Mouse (Mus musculus) embryo, embryonic 11.5 days (tissue): Measurements from ENCODE around the gene Alk.

Experiments used
- DNase-seq: peaks from one replicate; pipeline ENCODE4 v3.0.0-alpha.2; 2012; ENCODE audit warnings: low read depth, low spot score

The Alk gene

GRCm38 (mm10) chr17:71980518-71981145 is 623.8 kb downstream of the Alk start:
- no peak for DNase-seq

DNA sequence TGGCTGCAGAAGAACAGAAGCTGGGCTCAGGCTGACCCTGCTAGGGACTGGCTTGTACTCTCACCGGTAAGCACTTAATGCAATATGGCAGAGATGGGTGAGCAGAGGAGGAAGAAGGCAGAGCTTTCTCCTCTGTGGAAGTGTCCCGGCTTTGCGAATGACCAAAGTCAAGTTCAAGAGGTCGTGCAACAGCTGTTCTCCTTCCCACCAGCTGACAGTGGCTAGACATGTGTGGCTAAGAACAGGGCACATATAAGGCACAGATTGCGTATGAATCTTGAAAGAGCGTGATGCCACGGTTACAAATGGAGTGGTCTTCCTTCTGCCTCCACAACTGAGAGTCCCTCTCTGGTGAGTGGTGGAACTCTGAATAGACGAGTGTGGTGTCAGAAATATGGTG is 625.3 kb downstream of the Alk start:
- no peak for DNase-seq

- DNase-seq, result no peak
Measured at GRCm38 (mm10) chr17:71976661-71977060, 627.8 kb downstream of the Alk start.

DNA sequence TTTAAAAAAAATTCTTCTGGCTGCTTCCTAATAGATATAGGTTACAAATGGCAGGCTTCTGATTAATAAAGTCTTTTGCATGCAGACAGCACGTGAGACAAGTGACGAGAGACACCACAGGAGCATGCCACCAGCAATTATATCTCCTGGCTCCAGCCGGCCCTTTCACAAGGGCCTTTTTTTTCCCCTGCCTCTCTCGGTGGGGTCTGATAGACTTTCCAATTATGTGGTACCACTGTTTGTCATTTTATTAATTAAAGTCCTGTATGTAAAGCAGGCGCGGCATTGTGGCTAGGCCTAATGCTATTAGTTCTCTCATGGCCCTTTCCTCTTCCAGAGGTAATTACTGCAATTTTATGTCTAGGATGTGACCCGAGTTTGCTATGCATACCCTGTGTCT is 630.7 kb downstream of the Alk start:
- DNase-seq, result no peak

GRCm38 (mm10) chr17:71967356-71967755 is 637.1 kb downstream of the Alk start:
- no peak for DNase-seq

GRCm38 (mm10) chr17:71965733-71966606 is 638.5 kb downstream of the Alk start:
- DNase-seq, result no peak

- no peak for DNase-seq
Measured at GRCm38 (mm10) chr17:71964610-71965009, 639.8 kb downstream of the Alk start.

DNA sequence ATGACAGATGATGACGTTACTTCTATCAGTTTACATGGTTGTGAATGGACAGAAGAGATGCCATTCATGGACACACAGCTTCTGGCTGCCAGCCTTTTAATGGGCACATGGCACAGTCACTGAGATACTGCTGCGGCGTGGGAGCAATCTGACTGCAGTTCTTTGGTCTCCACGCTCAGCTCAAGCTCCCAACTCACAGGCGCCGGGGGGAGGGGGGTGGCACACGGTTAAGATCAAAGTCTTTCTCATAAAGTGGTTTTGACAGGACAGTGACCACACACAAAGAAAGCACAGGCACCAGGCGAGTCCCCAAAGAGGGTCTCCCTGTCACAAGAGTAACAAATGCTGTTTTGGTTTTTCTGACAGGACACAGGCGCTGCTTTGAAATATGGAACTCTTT is 641.7 kb downstream of the Alk start:
- no peak for DNase-seq

GRCm38 (mm10) chr17:71955011-71955410 is 649.4 kb downstream of the Alk start:
- DNase-seq, result no peak

- no peak for DNase-seq
Measured at GRCm38 (mm10) chr17:71954217-71954844, 650.1 kb downstream of the Alk start.

- no peak for DNase-seq
Measured at GRCm38 (mm10) chr17:71950968-71951367, 653.5 kb downstream of the Alk start.

- no peak for DNase-seq
Measured at GRCm38 (mm10) chr17:71948687-71949086, 655.7 kb downstream of the Alk start.

GRCm38 (mm10) chr17:71947452-71947851 is 657.0 kb downstream of the Alk start:
- DNase-seq, result no peak

- DNase-seq, result no peak
Measured at GRCm38 (mm10) chr17:71944020-71944419, 660.4 kb downstream of the Alk start.

- no peak for DNase-seq
Measured at GRCm38 (mm10) chr17:71942052-71942451, 662.4 kb downstream of the Alk start.

DNA sequence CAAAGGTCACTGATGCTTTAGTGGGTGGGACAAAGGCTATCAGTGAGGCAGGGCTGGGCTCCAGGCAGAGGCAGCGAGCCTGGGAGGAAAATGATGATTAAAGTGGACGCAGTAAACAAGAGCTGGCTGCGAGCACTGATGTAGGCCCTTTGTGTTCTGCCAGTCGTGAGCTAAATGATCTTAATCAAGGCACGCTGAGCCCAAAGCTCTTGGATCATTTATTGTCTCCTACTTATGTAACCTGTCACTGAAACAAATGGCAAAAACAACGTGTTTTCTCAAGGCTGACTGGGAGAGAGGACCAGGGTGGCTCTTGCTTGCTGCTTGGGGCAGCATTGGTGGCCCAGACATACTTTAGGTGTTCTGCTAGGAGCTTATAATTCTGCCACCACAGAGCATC is 663.0 kb downstream of the Alk start:
- DNase-seq, result no peak

DNA sequence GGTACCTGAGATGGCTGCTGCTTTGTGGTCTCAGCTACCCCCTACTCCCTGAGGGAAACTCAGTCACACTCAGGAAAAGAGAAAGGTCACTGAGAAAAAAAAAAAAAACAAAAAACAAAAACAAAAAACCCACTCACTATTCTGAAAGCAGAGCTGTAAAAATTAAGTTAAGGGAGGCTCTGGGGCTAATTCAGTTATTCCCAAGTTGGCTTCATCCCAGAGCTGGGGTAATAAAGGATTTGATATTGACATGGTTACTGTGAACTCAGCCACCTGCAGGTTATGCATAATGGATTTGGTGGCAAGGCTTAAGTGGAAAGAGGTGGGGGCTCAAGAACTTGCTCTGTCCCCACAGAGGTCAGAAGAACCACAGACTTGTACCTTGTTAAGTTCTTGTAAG is 667.7 kb downstream of the Alk start:
- DNase-seq, result no peak

DNA sequence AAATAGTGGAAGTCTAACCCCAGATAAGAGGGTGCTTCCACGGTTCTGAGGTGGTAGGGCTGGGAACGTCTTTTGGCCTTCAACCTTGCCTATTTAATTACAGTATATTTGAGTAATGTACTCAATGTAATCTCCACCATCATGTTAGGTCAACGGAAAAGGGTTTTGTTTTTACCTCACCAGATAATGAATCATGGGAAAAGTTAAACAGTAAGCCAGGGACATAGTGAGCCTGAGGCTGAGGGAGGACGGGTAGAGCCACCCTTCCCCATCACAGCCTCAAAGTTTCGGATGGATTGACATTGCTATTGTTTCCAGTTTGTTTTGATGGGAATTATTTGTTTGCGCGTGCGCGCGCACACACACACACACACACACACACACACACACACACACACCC is 668.6 kb downstream of the Alk start:
- no peak for DNase-seq

GRCm38 (mm10) chr17:71935336-71935735 is 669.1 kb downstream of the Alk start:
- DNase-seq, result no peak

DNA sequence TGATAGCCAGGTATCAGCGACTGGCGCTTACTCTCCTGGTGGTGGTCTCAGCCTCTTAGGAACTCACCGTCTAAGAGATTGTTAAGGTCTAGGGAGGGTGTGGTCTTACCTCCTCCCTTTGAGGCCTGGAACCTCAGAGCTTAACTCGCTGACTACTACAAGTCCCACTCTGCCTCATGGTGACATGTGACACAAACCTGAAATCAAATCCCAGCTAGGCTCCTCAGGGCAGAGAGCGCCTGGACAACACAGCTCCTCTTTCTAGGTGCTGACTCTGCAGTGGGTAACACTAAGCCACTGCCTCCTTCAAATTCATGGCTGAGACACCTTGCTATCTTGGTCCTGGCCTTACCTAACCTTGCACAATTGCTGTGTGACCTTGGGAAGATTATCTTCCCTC is 689.5 kb downstream of the Alk start:
- DNase-seq, result no peak

DNA sequence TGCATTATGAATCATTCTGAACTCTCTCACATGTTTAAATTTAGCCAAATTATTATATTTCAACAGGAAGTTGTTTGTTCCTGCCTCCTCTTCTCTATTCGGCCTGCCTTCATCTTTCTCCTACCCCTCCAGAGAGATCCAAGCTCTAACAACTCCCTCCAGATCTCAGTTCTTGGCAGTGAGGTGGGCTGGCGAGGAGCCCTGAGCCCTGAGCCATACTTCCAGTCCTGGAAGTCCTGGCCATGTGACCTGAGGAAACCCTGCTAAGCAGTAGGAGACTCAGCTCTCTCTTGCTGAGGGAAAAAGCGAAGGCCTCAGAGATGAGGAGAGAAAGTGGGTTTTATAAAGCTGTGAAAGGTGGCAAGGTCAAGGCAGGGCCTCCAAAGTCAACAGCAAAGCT is 689.9 kb downstream of the Alk start:
- DNase-seq, result no peak

GRCm38 (mm10) chr17:71913188-71913587 is 691.2 kb downstream of the Alk start:
- no peak for DNase-seq

GRCm38 (mm10) chr17:71909107-71909506 is 695.3 kb downstream of the Alk start:
- no peak for DNase-seq
